ENCODE assay signal across 7 mouse cellular contexts in the genomic region with DNA sequence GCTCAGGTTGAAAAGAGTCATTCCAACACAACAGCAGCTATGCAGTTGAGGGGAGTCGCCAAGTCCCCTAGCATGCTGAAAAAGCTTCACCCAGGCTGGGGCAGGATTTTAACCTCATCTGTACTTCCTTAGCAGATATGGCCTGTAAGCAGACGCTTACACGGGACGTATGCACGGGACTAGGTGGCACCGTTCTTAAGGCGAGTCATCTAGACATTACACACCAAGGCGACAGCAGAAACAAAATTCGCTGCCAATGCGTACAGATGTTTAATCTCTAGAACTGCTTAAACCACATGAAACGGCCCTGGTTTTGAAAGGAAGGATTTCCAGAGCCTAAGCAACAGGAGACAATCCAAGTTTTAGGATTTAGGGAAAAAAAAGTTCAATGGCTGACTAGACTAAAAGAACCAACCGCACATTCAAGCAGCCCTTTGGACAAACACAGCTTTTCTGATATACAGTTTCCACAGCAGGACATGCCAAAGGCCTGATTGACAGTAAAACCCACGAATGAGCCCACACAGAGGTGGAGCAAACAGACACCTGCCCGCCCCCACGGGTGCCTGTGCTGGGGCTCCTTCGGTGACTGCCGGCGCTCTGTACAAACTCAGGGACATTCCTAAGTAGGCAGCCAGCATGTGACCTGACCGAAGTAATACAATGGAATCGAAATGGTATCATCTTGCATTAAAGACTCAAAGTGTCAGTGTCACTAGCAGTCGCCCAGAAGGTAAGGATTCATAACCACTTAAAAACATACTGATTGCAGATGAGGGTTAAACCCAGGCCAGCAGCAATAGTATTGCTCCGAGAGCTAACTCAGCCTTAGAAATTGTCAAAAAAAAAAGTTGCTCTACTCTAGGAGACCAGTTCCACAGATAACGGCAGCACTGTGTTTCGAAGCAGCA. TPM values are rescaled to one million over a fixed set of nuclear protein-coding genes. Genes with fewer than 3 reads are reported as not detected.
DNase-seq lines count a peak whose midpoint lies in the region; ATAC-seq and TF ChIP-seq lines count a peak whose summit lies in the region.

No protein-coding gene starts in this region.

- 21% methylated on average over 24 of the region's 24 CpGs for WGBS in hindbrain, embryonic 16.5 days

- H3K9me3 ChIP-seq in hindbrain, embryonic 16.5 days (ENCODE audit: control insufficient read depth, low read length): no peaks in the 10 kb centered on the region
- peaks cover 26% of the 10 kb centered on the region for H3K9me3 ChIP-seq in megakaryocyte, embryonic 14.5 days

- ATAC-seq in activated CD4-positive, CD25-positive, alpha-beta regulatory T cell, adult 4 months: peak; percentile 71
- ATAC-seq in hindbrain, embryonic 16.5 days: peak; percentile 24; the same call in 1 of the 2 replicates

- H3K27me3 ChIP-seq in hindbrain, embryonic 16.5 days (replicated peaks; ENCODE audit: control insufficient read depth, insufficient read depth, low read length): no peaks in the 10 kb centered on the region
- peaks cover 7% of the 10 kb centered on the region for H3K27me3 ChIP-seq in megakaryocyte, embryonic 14.5 days (replicated peaks)

- intact Hi-C loops in gastrocnemius, adult 2 months (cut with DNase I): loop anchor here (10.0 kb wide), 1 partner anchor 120 kb away; no protein-coding TSS in a partner anchor
- intact Hi-C loops in left cerebral cortex, postnatal 10 days (cut with DNase I): loop anchor here (5.0 to 10.0 kb wide), 5 partner anchors 100 to 568 kb away; partner anchors contain the start of gene Gpx8

- H3K36me3 ChIP-seq in hindbrain, embryonic 16.5 days (ENCODE audit: control insufficient read depth, insufficient read depth, low read length): no peaks in the 10 kb centered on the region
- peaks cover 71% of the 10 kb centered on the region for H3K36me3 ChIP-seq in megakaryocyte, embryonic 14.5 days (replicated peaks; ENCODE audit: low read length)

- H3K4me1 ChIP-seq in hindbrain, embryonic 16.5 days (ENCODE audit: control insufficient read depth, insufficient read depth, low read depth, low read length): peaks cover 49% of the 10 kb centered on the region
- H3K4me1 ChIP-seq in megakaryocyte, embryonic 14.5 days: peaks cover 45% of the 10 kb centered on the region

- peak overlapping the region; percentile 78 for H3K4me3 ChIP-seq in gastrocnemius, adult 2 months
- peak overlapping the region; percentile 97 for H3K4me3 ChIP-seq in hindbrain, embryonic 16.5 days (ENCODE audit: low read length)
- H3K4me3 ChIP-seq in megakaryocyte, embryonic 14.5 days (replicated peaks): peak overlapping the region; percentile 93

- H3K9ac ChIP-seq in hindbrain, embryonic 16.5 days (ENCODE audit: low read depth, low read length): peak overlapping the region; percentile 94

- peak; percentile 83 to 85 for DNase-seq in cerebellum, postnatal 14 days
- DNase-seq in gastrocnemius, adult 2 months: peak; percentile 91
- DNase-seq in left cerebral cortex, postnatal 10 days (ENCODE audit: extremely low spot score in 1 of 2, low spot score in 2 of 2): peak; percentile 65 to 87
- DNase-seq in right cerebral cortex, postnatal 25 days: peak; percentile 57

- peak overlapping the region; percentile 58 for H3K4me2 ChIP-seq in hindbrain, embryonic 16.5 days (ENCODE audit: low read length)

- TF ChIP-seq CTCF in gastrocnemius, adult 2 months (IDR thresholded peaks at IDR 0.05): no peak

- H3K27ac ChIP-seq in gastrocnemius, adult 2 months: peak overlapping the region; percentile 98
- H3K27ac ChIP-seq in hindbrain, embryonic 16.5 days (ENCODE audit: low read depth, low read length): no peak overlapping the region; the same call in 1 of the 2 replicates

RNA-seq across cellular contexts. Expression of gene Snx18, which starts 3.5 kb away (rescaled TPM):
- 10 to 100 TPM; 12.1 to 12.4 TPM for polyA plus RNA-seq in activated CD4-positive, CD25-positive, alpha-beta regulatory T cell, adult 4 months (2017; shearing (Covaris generic))
- 10 to 100 TPM in 1 of 2 experiments, 1 to 10 TPM in 1; 9.2 to 13.6 TPM for total RNA-seq in gastrocnemius, adult 2 months (2021)
- 7.1 and 8.4 TPM in 2 replicates for polyA plus RNA-seq in hindbrain, embryonic 16.5 days (2015; fragmentation: Nextera tagmentation; extraction: Ambion mirVana)
- total RNA-seq in left cerebral cortex, postnatal 10 days (2021): 10 to 100 TPM; 19.0 to 20.5 TPM
- polyA plus RNA-seq in megakaryocyte, embryonic 14.5 days (2012; ENCODE audit: insufficient read depth, low replicate concordance): 2.1 and 4.9 TPM in 2 replicates

RNA-seq across cellular contexts. Expression of gene Hspb3, which starts 48.6 kb away (rescaled TPM):
- polyA plus RNA-seq in activated CD4-positive, CD25-positive, alpha-beta regulatory T cell, adult 4 months (2017; shearing (Covaris generic)): not detected
- 10 to 100 TPM; 45.0 to 51.6 TPM for total RNA-seq in gastrocnemius, adult 2 months (2021)
- polyA plus RNA-seq in hindbrain, embryonic 16.5 days (2015; fragmentation: Nextera tagmentation; extraction: Ambion mirVana): 0.41 and 0.56 TPM in 2 replicates
- total RNA-seq in left cerebral cortex, postnatal 10 days (2021): 1 to 10 TPM; 9.0 to 9.7 TPM
- polyA plus RNA-seq in megakaryocyte, embryonic 14.5 days (2012; ENCODE audit: insufficient read depth, low replicate concordance): not detected in 2 replicates
